Comparison of ENCODE assay signal across 17 mouse cellular contexts in genomic region chr13:53670361-53670760, GRCm38 (mm10).
A peak's percentile ranks its signal among the peaks of the same experiment; 100 is the strongest.
DNase-seq lines count a peak whose midpoint lies in the region; ATAC-seq and TF ChIP-seq lines count a peak whose summit lies in the region.
"Had no signal": no experiment of that assay in that cellular context is flagged by ENCODE, and none has a peak within 500 bp of the region (broad histone marks: within the 10 kb centered on the region; RNA-seq: fewer than 3 reads in every experiment).

No protein-coding gene starts in this region.

- peaks cover 11% of the 10 kb centered on the region for H3K4me1 ChIP-seq in heart, embryonic 13.5 days
- no peaks in the 10 kb centered on the region for H3K4me1 ChIP-seq in neural tube, embryonic 15.5 days
- H3K4me1 ChIP-seq in intestine, postnatal 0 days (replicated peaks; ENCODE audit: control insufficient read depth, insufficient read depth, low read length) = no peaks in the 10 kb centered on the region
- H3K4me1 ChIP-seq: neural tube, embryonic 12.5 days had no signal

- H3K27ac ChIP-seq in heart, embryonic 13.5 days (replicated peaks) = no peak overlapping the region
- no peak overlapping the region for H3K27ac ChIP-seq in neural tube, embryonic 15.5 days (replicated peaks)
- H3K27ac ChIP-seq in intestine, postnatal 0 days (ENCODE audit: low read depth, low read length) = no peak overlapping the region
- H3K27ac ChIP-seq: hindbrain, postnatal 0 days; neural tube, embryonic 12.5 days had no signal

- H3K9me3 ChIP-seq in heart, embryonic 13.5 days = peaks cover 10% of the 10 kb centered on the region; the same call in 1 of the 2 replicates
- H3K9me3 ChIP-seq in neural tube, embryonic 15.5 days (replicated peaks) = no peaks in the 10 kb centered on the region
- no peaks in the 10 kb centered on the region for H3K9me3 ChIP-seq in intestine, postnatal 0 days (ENCODE audit: control insufficient read depth)

- H3K27me3 ChIP-seq in heart, embryonic 13.5 days (replicated peaks) = no peaks in the 10 kb centered on the region
- no peaks in the 10 kb centered on the region for H3K27me3 ChIP-seq in neural tube, embryonic 15.5 days (replicated peaks)
- H3K27me3 ChIP-seq in intestine, postnatal 0 days (replicated peaks; ENCODE audit: control insufficient read depth, insufficient read depth, low read length) = no peaks in the 10 kb centered on the region
- H3K27me3 ChIP-seq: neural tube, embryonic 12.5 days had no signal

- no peak for ATAC-seq in heart, embryonic 13.5 days (ENCODE audit: extremely low read depth, insufficient number of reproducible peaks, low FRiP score, low TSS enrichment)
- ATAC-seq in neural tube, embryonic 15.5 days (ENCODE audit: low FRiP score) = no peak
- ATAC-seq in intestine, postnatal 0 days = no peak
- ATAC-seq: hindbrain, postnatal 0 days; midbrain, embryonic 16.5 days had no signal

- WGBS in heart, embryonic 13.5 days = 36% methylated on average over 19 of the region's 19 CpGs
- WGBS in neural tube, embryonic 15.5 days = 78% methylated on average over 19 of the region's 19 CpGs
- WGBS in intestine, postnatal 0 days = 43% methylated on average over 19 of the region's 19 CpGs

- no peak overlapping the region for H3K4me3 ChIP-seq in heart, embryonic 13.5 days
- no peak overlapping the region for H3K4me3 ChIP-seq in neural tube, embryonic 15.5 days (replicated peaks)
- H3K4me3 ChIP-seq in intestine, postnatal 0 days (ENCODE audit: low read depth, low read length) = no peak overlapping the region
- H3K4me3 ChIP-seq: neural tube, embryonic 12.5 days had no signal

- peak overlapping the region; percentile 36; the same call in 1 of the 2 replicates for H3K4me2 ChIP-seq in heart, embryonic 13.5 days
- no peak overlapping the region for H3K4me2 ChIP-seq in neural tube, embryonic 15.5 days
- no peak overlapping the region for H3K4me2 ChIP-seq in intestine, postnatal 0 days (replicated peaks; ENCODE audit: low read depth)
- H3K4me2 ChIP-seq: neural tube, embryonic 12.5 days had no signal

- H3K9ac ChIP-seq in heart, embryonic 13.5 days = no peak overlapping the region
- no peak overlapping the region for H3K9ac ChIP-seq in neural tube, embryonic 15.5 days (replicated peaks)
- no peak overlapping the region for H3K9ac ChIP-seq in intestine, postnatal 0 days (ENCODE audit: low read depth, low read length)
- H3K9ac ChIP-seq: neural tube, embryonic 12.5 days had no signal

- no peak for DNase-seq in heart, adult 8-10 months (ENCODE audit: low spot score)
- DNase-seq in neural tube, embryonic 10.5 days (ENCODE audit: extremely low spot score, low spot score) = peak; percentile 30
- DNase-seq in forelimb bud, embryonic 11.5 days (ENCODE audit: low read depth, low spot score) = peak; percentile 74
- peak; percentile 14 for DNase-seq in yolk sac, embryonic 10.5 days (ENCODE audit: low spot score)
- no peak for DNase-seq in T-cell, adult 2 months (ENCODE audit: low spot score)
- DNase-seq: adrenal gland, adult 2 months; cerebellum, adult 11-12 months; heart, postnatal 36 days; kidney, adult 8-10 months; layer of hippocampus, postnatal 36 days; thymus, adult 18-20 months had no signal

- H3K36me3 ChIP-seq in heart, embryonic 13.5 days = no peaks in the 10 kb centered on the region
- no peaks in the 10 kb centered on the region for H3K36me3 ChIP-seq in neural tube, embryonic 15.5 days
- H3K36me3 ChIP-seq in intestine, postnatal 0 days (ENCODE audit: control insufficient read depth, insufficient read depth) = no peaks in the 10 kb centered on the region
- H3K36me3 ChIP-seq: neural tube, embryonic 12.5 days had no signal

- no peak for TF ChIP-seq CTCF in intestine, postnatal 0 days (IDR thresholded peaks at IDR 0.05; ENCODE audit: low read depth)

Comparison
In these comparisons a context has a peak if more than half of its experiments do, and no peak if none do; other contexts are left out.
1. DNase-seq: peak in neural tube, embryonic 10.5 days (single experiment), forelimb bud, embryonic 11.5 days (single experiment) and yolk sac, embryonic 10.5 days (single experiment); none in heart, adult 8-10 months (single experiment) and T-cell, adult 2 months (single experiment).